Mouse (Mus musculus) liver, postnatal 0 days (tissue): Measurements from ENCODE around the gene Cd109. TPM values are rescaled to one million over a fixed set of nuclear protein-coding genes. Genes with fewer than 3 reads are reported as not detected.

ENCODE experiments used
- ATAC-seq: fragments of 200-750 bp; cut with Nextera tagmentation; 2 replicates; pipeline ENCODE4 v1.8.0; 2017; ENCODE audit warnings: mild to moderate bottlenecking, moderate library complexity
- DNase-seq: peaks from one replicate; pipeline ENCODE4 v3.0.0-alpha.2; 2016
- H3K27ac ChIP-seq: fragments of 300-500 bp; sonication (generic); 2 replicates; pipeline ENCODE4 v1.5.1; 2014; ENCODE audit warnings: antibody characterized with exemption, moderate library complexity, mild to moderate bottlenecking, low read depth
- H3K27me3 ChIP-seq: fragments of 300-500 bp; sonication (generic); 2 replicates; pipeline ENCODE4 v1.6.1; 2014; ENCODE audit warnings: low read length, control low read depth, mixed read lengths; ENCODE audit not compliant: insufficient read depth
- H3K36me3 ChIP-seq: fragments of 300-500 bp; sonication (generic); replicated peaks from 2 replicates; pipeline ENCODE4 v1.6.1; 2014; ENCODE audit warnings: mild to moderate bottlenecking, control low read depth, low read length, moderate library complexity, mixed read lengths; ENCODE audit not compliant: insufficient read depth
- H3K4me1 ChIP-seq: fragments of 300-500 bp; sonication (generic); 2 replicates; pipeline ENCODE4 v1.6.1; 2014; ENCODE audit warnings: antibody characterized with exemption, mild to moderate bottlenecking, control low read depth; ENCODE audit not compliant: insufficient read depth
- H3K4me2 ChIP-seq: fragments of 300-500 bp; sonication (generic); 2 replicates; pipeline ENCODE4 v1.6.1; 2014; ENCODE audit warnings: low read depth, mild to moderate bottlenecking, low read length, moderate library complexity, mixed read lengths
- H3K4me3 ChIP-seq: fragments of 300-500 bp; sonication (generic); 2 replicates; pipeline ENCODE4 v1.5.1; 2014; ENCODE audit warnings: low read depth, low read length
- H3K9ac ChIP-seq: fragments of 300-500 bp; sonication (generic); replicated peaks from 2 replicates; pipeline ENCODE4 v1.6.1; 2014; ENCODE audit warnings: mild to moderate bottlenecking, moderate library complexity
- H3K9me3 ChIP-seq: fragments of 300-500 bp; sonication (generic); 2 replicates; pipeline ENCODE4 v1.6.1; 2016; ENCODE audit warnings: mild to moderate bottlenecking, control low read depth, low read length, mixed read lengths
- CTCF ChIP-seq: sonication (generic); IDR thresholded peaks from 2 replicates; pipeline ENCODE4 v1.5.1; 2016; ENCODE audit warnings: antibody characterized with exemption, low read depth
- EP300 ChIP-seq: IDR thresholded peaks from 2 replicates; pipeline ENCODE4 v1.6.1; 2016; ENCODE audit warnings: antibody characterized with exemption, low read depth, mild to moderate bottlenecking
- WGBS: fragments of 180-500 bp; shearing (Covaris S2); extraction: QIAGEN DNeasy Blood & Tissue Kit; methylation state at CpG from one replicate; pipeline ENCODE4 v1.1.7; 2014; ENCODE audit not compliant: insufficient replicate concordance; 5-methylcytosine and 5-hydroxymethylcytosine counted together
- polyA plus RNA-seq: library from polyadenylated mRNA; unstranded; fragments of >200 nt; fragmentation: Nextera tagmentation; extraction: Ambion mirVana; gene quantifications from 2 replicates; pipeline ENCODE4 v1.2.1, GENCODE M21; 2015

The Cd109 gene
- polyA plus RNA-seq, 1 experiment from 2014 or later = 0.04 TPM

GRCm38 (mm10) chr9:78735519-78735918, 120.2 kb downstream of the Cd109 start:
- ATAC-seq (no peak), DNase-seq (no peak)
- Histone ChIP-seq H3K27me3 (no peaks in the 10 kb centered on the region), H3K4me2 (no peak overlapping the region), H3K27ac (no peak overlapping the region), H3K36me3 (no peaks in the 10 kb centered on the region), H3K9ac (no peak overlapping the region), H3K4me1 (no peaks in the 10 kb centered on the region), H3K4me3 (no peak overlapping the region), H3K9me3 (no peaks in the 10 kb centered on the region)
- TF ChIP-seq EP300 (no peak), CTCF (no peak)
- 56% methylated on average over 3 of the region's 3 CpGs for WGBS

DNA sequence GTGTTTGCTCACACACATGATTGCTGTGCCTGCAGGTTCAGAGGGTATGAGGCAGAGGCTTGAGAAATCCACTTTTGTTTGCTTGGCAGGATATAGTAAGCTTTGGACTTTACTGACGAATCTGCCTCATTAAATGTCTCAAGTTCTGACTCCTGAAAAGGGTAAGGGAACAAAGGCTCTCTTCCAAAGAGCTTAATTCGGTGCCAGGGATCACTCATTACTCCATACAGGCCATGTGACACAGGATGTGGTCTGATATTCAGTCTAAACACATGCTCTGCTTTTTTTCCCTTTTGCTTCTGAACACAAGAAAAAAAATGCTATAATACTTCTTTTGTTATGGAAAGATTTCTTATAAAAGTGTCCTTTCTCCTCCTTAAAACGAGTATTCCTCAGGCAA, 126.7 kb downstream of the Cd109 start:
- H3K27ac ChIP-seq = no peak overlapping the region
- H3K4me2 ChIP-seq = no peak overlapping the region
- no peak for ATAC-seq
- no peak for TF ChIP-seq CTCF
- TF ChIP-seq EP300 = no peak
- no peak overlapping the region for H3K9ac ChIP-seq
- WGBS = 46% methylated on average over 3 of the region's 3 CpGs
- no peak overlapping the region for H3K4me3 ChIP-seq
- H3K36me3 ChIP-seq = no peaks in the 10 kb centered on the region
- H3K27me3 ChIP-seq = no peaks in the 10 kb centered on the region
- H3K9me3 ChIP-seq = no peaks in the 10 kb centered on the region
- no peak for DNase-seq
- no peaks in the 10 kb centered on the region for H3K4me1 ChIP-seq

DNA sequence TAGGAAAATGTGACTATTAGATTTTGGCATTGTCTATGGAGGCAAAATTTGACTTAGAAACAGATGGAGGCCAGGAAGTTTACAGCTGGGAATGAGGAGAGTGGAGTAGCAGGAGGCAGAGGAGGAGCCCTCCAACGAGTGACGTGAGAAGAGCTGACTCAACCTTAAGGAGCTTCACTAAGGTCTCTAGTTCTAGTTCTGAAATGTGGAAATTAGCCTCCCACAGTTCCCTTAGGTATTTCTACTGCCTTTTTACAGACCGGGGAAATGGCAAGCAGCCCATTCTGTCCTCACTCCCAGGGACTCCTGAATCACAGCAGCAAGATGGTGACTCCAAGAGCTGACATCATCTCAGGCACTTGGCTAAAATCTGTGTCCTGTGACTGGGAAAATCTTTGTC, 134.9 kb downstream of the Cd109 start:
- Histone ChIP-seq H3K27me3 (no peaks in the 10 kb centered on the region), H3K4me3 (no peak overlapping the region), H3K4me1 (no peaks in the 10 kb centered on the region), H3K9ac (no peak overlapping the region), H3K9me3 (peaks cover 3% of the 10 kb centered on the region; the same call in 1 of the 2 replicates), H3K27ac (no peak overlapping the region), H3K4me2 (no peak overlapping the region), H3K36me3 (no peaks in the 10 kb centered on the region)
- ATAC-seq (no peak), DNase-seq (no peak)
- 58% methylated on average over 3 of the region's 3 CpGs for WGBS
- TF ChIP-seq EP300 = no peak
- TF ChIP-seq CTCF = no peak

Other genes starting within 250 kb of the Cd109 start
- gene Dppa5a, start 247.4 kb upstream of the Cd109 start, polyA plus RNA-seq = not detected in 2 replicates
- gene Ooep, start 236.8 kb upstream of the Cd109 start, polyA plus RNA-seq = not detected in 2 replicates
- 0.05 TPM in 1 of 2 replicates, not detected in the other for gene Ddx43, start 219.8 kb upstream of the Cd109 start, polyA plus RNA-seq
- gene Cgas, start 172.3 kb upstream of the Cd109 start, polyA plus RNA-seq = 0.85 and 0.92 TPM in 2 replicates
- 10.9 and 11.5 TPM in 2 replicates for gene Mto1, start 167.3 kb upstream of the Cd109 start, polyA plus RNA-seq
- 0.70 and 0.75 TPM in 2 replicates for gene Gm17324, start 166.8 kb upstream of the Cd109 start, polyA plus RNA-seq
- gene Eef1a1, start 126.4 kb upstream of the Cd109 start, polyA plus RNA-seq = 1,946 and 1,972 TPM in 2 replicates
- gene Slc17a5, start 27.5 kb upstream of the Cd109 start, polyA plus RNA-seq = 5.2 and 6.2 TPM in 2 replicates